Mouse (Mus musculus) lung, embryonic 14.5 days (tissue): ENCODE measurements around the gene Usp54. TPM values are rescaled to one million over a fixed set of nuclear protein-coding genes. Genes with fewer than 3 reads are reported as not detected.

Experiments
- ATAC-seq: fragments of 200-750 bp; cut with Nextera tagmentation; 2 replicates; pipeline ENCODE4 v1.8.0; 2017; ENCODE audit warnings: mild to moderate bottlenecking, moderate TSS enrichment, moderate library complexity; ENCODE audit not compliant: insufficient read depth
- DNase-seq: peaks from one replicate; pipeline ENCODE4 v3.0.0-alpha.2; 2015
- H3K27ac ChIP-seq: fragments of 300-500 bp; sonication (generic); 2 replicates; pipeline ENCODE4 v1.5.1; 2014; ENCODE audit warnings: low read depth, mild to moderate bottlenecking, moderate library complexity
- H3K27me3 ChIP-seq: fragments of 300-500 bp; sonication (generic); 2 replicates; pipeline ENCODE4 v1.6.1; 2014; ENCODE audit warnings: low read length, control low read depth; ENCODE audit not compliant: insufficient read depth
- H3K36me3 ChIP-seq: fragments of 300-500 bp; sonication (generic); 2 replicates; pipeline ENCODE4 v1.6.1; 2014; ENCODE audit warnings: control low read depth; ENCODE audit not compliant: insufficient read depth
- H3K4me1 ChIP-seq: fragments of 300-500 bp; sonication (generic); 2 replicates; pipeline ENCODE4 v1.6.1; 2014; ENCODE audit warnings: antibody characterized with exemption, control low read depth; ENCODE audit not compliant: insufficient read depth
- H3K4me2 ChIP-seq: fragments of 300-500 bp; sonication (generic); 2 replicates; pipeline ENCODE4 v1.6.1; 2014; ENCODE audit warnings: mild to moderate bottlenecking
- H3K4me3 ChIP-seq: fragments of 300-500 bp; sonication (generic); 2 replicates; pipeline ENCODE4 v1.5.1; 2014; ENCODE audit warnings: low read depth, low read length
- H3K9ac ChIP-seq: fragments of 300-500 bp; sonication (generic); 2 replicates; pipeline ENCODE4 v1.6.1; 2014
- H3K9me3 ChIP-seq: fragments of 300-500 bp; sonication (generic); 2 replicates; pipeline ENCODE4 v1.6.1; 2016; ENCODE audit warnings: low read depth, low read length, control low read depth
- CTCF ChIP-seq: IDR thresholded peaks from 2 replicates; pipeline ENCODE4 v1.5.1; 2016; ENCODE audit warnings: antibody characterized with exemption, low read depth
- WGBS: fragments of 180-500 bp; shearing (Covaris S2); extraction: QIAGEN DNeasy Blood & Tissue Kit; methylation state at CpG from one replicate; pipeline ENCODE4 v1.1.7; 2014; 5-methylcytosine and 5-hydroxymethylcytosine counted together
- polyA plus RNA-seq: library from polyadenylated mRNA; unstranded; fragments of >200 nt; fragmentation: Nextera tagmentation; extraction: Ambion mirVana; gene quantifications from 2 replicates; pipeline ENCODE4 v1.2.1, GENCODE M21; 2014

Usp54 gene
- polyA plus RNA-seq, 1 experiment from 2014 or later = 10.0 TPM

- peaks cover 6% of the 10 kb centered on the region for H3K36me3 ChIP-seq
- no peaks in the 10 kb centered on the region for H3K27me3 ChIP-seq
- no peaks in the 10 kb centered on the region for H3K9me3 ChIP-seq
- peak overlapping the region; percentile 67 for H3K27ac ChIP-seq
- 57% methylated on average over 4 of the region's 4 CpGs for WGBS
- 0 out of 2 replicates have a peak overlapping the region, but pooled peaks have one; percentile 23 for H3K4me2 ChIP-seq
- peak; percentile 60 for DNase-seq
- H3K9ac ChIP-seq = no peak overlapping the region
- no peak for TF ChIP-seq CTCF
- peak; percentile 65; the same call in 1 of the 2 replicates for ATAC-seq
- H3K4me3 ChIP-seq = no peak overlapping the region
- no peaks in the 10 kb centered on the region for H3K4me1 ChIP-seq
These were observed 30.7 kb downstream of the Usp54 start for GRCm38 (mm10) chr14:20610146-20610545.

- Histone ChIP-seq H3K36me3 (peaks cover 6% of the 10 kb centered on the region), H3K4me2 (no peak overlapping the region), H3K9me3 (no peaks in the 10 kb centered on the region), H3K9ac (no peak overlapping the region), H3K4me3 (no peak overlapping the region), H3K4me1 (no peaks in the 10 kb centered on the region), H3K27me3 (no peaks in the 10 kb centered on the region), H3K27ac (peak overlapping the region; percentile 67)
- no peak for TF ChIP-seq CTCF
- ATAC-seq (no peak), DNase-seq (no peak)
- WGBS = 66% methylated on average over 3 of the region's 3 CpGs
These were observed 31.3 kb downstream of the Usp54 start for GRCm38 (mm10) chr14:20609519-20609918.

GRCm38 (mm10) chr14:20607396-20608126, 33.3 kb downstream of the Usp54 start:
- peak; percentile 52 for DNase-seq
- H3K27ac ChIP-seq = 0 out of 2 replicates have a peak overlapping the region, but pooled peaks have one; percentile 52
- H3K4me1 ChIP-seq = no peaks in the 10 kb centered on the region
- no peak overlapping the region for H3K4me2 ChIP-seq
- 64% methylated on average over 9 of the region's 9 CpGs for WGBS
- no peak overlapping the region for H3K9ac ChIP-seq
- no peak for TF ChIP-seq CTCF
- H3K27me3 ChIP-seq = no peaks in the 10 kb centered on the region
- H3K4me3 ChIP-seq = no peak overlapping the region
- H3K9me3 ChIP-seq = no peaks in the 10 kb centered on the region
- no peak for ATAC-seq
- peaks cover 6% of the 10 kb centered on the region for H3K36me3 ChIP-seq

GRCm38 (mm10) chr14:20601287-20601686, 39.6 kb downstream of the Usp54 start:
- H3K27me3 ChIP-seq = no peaks in the 10 kb centered on the region
- ATAC-seq (no peak), DNase-seq (no peak)
- no peaks in the 10 kb centered on the region for H3K9me3 ChIP-seq
- no peaks in the 10 kb centered on the region for H3K4me1 ChIP-seq
- H3K36me3 ChIP-seq = no peaks in the 10 kb centered on the region
- TF ChIP-seq CTCF = no peak
- H3K9ac ChIP-seq = no peak overlapping the region
- no peak overlapping the region for H3K4me2 ChIP-seq
- WGBS = 95% methylated on average over 1 of the region's 1 CpGs
- no peak overlapping the region for H3K27ac ChIP-seq
- no peak overlapping the region for H3K4me3 ChIP-seq

GRCm38 (mm10) chr14:20600203-20600602, 40.7 kb downstream of the Usp54 start:
- no peak overlapping the region for H3K27ac ChIP-seq
- TF ChIP-seq CTCF = no peak
- ATAC-seq = no peak

GRCm38 (mm10) chr14:20599542-20599941, 41.3 kb downstream of the Usp54 start:
- no peak overlapping the region for H3K4me2 ChIP-seq
- H3K4me3 ChIP-seq = no peak overlapping the region
- no peak overlapping the region for H3K27ac ChIP-seq
- H3K27me3 ChIP-seq = no peaks in the 10 kb centered on the region
- no peaks in the 10 kb centered on the region for H3K9me3 ChIP-seq
- no peak for TF ChIP-seq CTCF
- WGBS = 71% methylated on average over 2 of the region's 2 CpGs
- no peak for DNase-seq
- H3K4me1 ChIP-seq = no peaks in the 10 kb centered on the region
- ATAC-seq = no peak
- H3K9ac ChIP-seq = no peak overlapping the region
- H3K36me3 ChIP-seq = no peaks in the 10 kb centered on the region

More at GRCm38 (mm10) chr14:20600203-20600602, 40.7 kb downstream of the Usp54 start:
- 64% methylated on average over 2 of the region's 2 CpGs for WGBS
- Histone ChIP-seq H3K9ac (no peak overlapping the region), H3K4me3 (no peak overlapping the region), H3K36me3 (no peaks in the 10 kb centered on the region), H3K9me3 (no peaks in the 10 kb centered on the region), H3K4me1 (no peaks in the 10 kb centered on the region), H3K4me2 (no peak overlapping the region), H3K27me3 (no peaks in the 10 kb centered on the region)
- DNase-seq = no peak

GRCm38 (mm10) chr14:20595781-20596180, 45.1 kb downstream of the Usp54 start:
- no peak for ATAC-seq
- Histone ChIP-seq H3K27me3 (no peaks in the 10 kb centered on the region), H3K4me1 (no peaks in the 10 kb centered on the region), H3K9ac (no peak overlapping the region), H3K27ac (no peak overlapping the region), H3K36me3 (no peaks in the 10 kb centered on the region), H3K4me2 (no peak overlapping the region), H3K9me3 (no peaks in the 10 kb centered on the region), H3K4me3 (no peak overlapping the region)
- TF ChIP-seq CTCF = no peak
- DNase-seq = no peak
- 44% methylated on average over 3 of the region's 3 CpGs for WGBS
